Mouse (Mus musculus) limb, embryonic 11.5 days (tissue): ENCODE results near the gene Ankrd52. TPM values are rescaled to one million over a fixed set of nuclear protein-coding genes. Genes with fewer than 3 reads are reported as not detected.

Source experiments
- ATAC-seq: fragments of 200-750 bp; cut with Nextera tagmentation; 2 replicates; pipeline ENCODE4 v1.8.0; 2017; ENCODE audit warnings: low read depth; ENCODE audit not compliant: insufficient number of reproducible peaks, low FRiP score, low TSS enrichment
- DNase-seq: peaks from one replicate; pipeline ENCODE4 v3.0.0-alpha.2; 2015; ENCODE audit warnings: low spot score
- H3K27ac ChIP-seq: fragments of 300-500 bp; sonication (generic); replicated peaks from 2 replicates; pipeline ENCODE4 v1.5.1; 2014; ENCODE audit warnings: low read depth, mild to moderate bottlenecking, low read length
- H3K27me3 ChIP-seq: fragments of 300-500 bp; sonication (generic); 2 replicates; pipeline ENCODE4 v1.6.1; 2014; ENCODE audit warnings: mild to moderate bottlenecking, low read length, mixed read lengths; ENCODE audit not compliant: control insufficient read depth, insufficient read depth
- H3K36me3 ChIP-seq: fragments of 300-500 bp; sonication (generic); 2 replicates; pipeline ENCODE4 v1.6.1; 2014; ENCODE audit warnings: mild to moderate bottlenecking, low read length, moderate library complexity, mixed read lengths; ENCODE audit not compliant: control insufficient read depth, insufficient read depth
- H3K4me1 ChIP-seq: fragments of 300-500 bp; sonication (generic); 2 replicates; pipeline ENCODE4 v1.6.1; 2014; ENCODE audit warnings: low read length, mixed read lengths; ENCODE audit not compliant: control insufficient read depth, insufficient read depth
- H3K4me2 ChIP-seq: fragments of 300-500 bp; sonication (generic); 2 replicates; pipeline ENCODE4 v1.6.1; 2014; ENCODE audit warnings: low read depth, mild to moderate bottlenecking, moderate library complexity; ENCODE audit not compliant: severe bottlenecking
- H3K4me3 ChIP-seq: fragments of 300-500 bp; sonication (generic); 2 replicates; pipeline ENCODE4 v1.5.1; 2014; ENCODE audit warnings: low read depth, low read length
- H3K9ac ChIP-seq: fragments of 300-500 bp; sonication (generic); 2 replicates; pipeline ENCODE4 v1.6.1; 2014; ENCODE audit warnings: mild to moderate bottlenecking, low read length
- H3K9me3 ChIP-seq: fragments of 300-500 bp; sonication (generic); 2 replicates; pipeline ENCODE4 v1.6.1; 2016; ENCODE audit warnings: low read length; ENCODE audit not compliant: control insufficient read depth
- WGBS: fragments of 180-500 bp; shearing (Covaris S2); extraction: QIAGEN DNeasy Blood & Tissue Kit; methylation state at CpG from one replicate; pipeline ENCODE4 v1.1.7; 2014; 5-methylcytosine and 5-hydroxymethylcytosine counted together
- polyA plus RNA-seq: library from polyadenylated mRNA; unstranded; fragments of >200 nt; fragmentation: Nextera tagmentation; extraction: Ambion mirVana; gene quantifications from 2 replicates; pipeline ENCODE4 v1.2.1, GENCODE M21; 2014

Gene Ankrd52
- polyA plus RNA-seq, 1 experiment from 2014 or later, result 12.0 TPM

GRCm38 (mm10) chr10:128338415-128338814 is 38.5 kb upstream of the Ankrd52 start:
- DNase-seq (no peak), ATAC-seq (no peak)
- H3K4me3 ChIP-seq, result peak overlapping the region; percentile 77
- 25% methylated on average over 5 of the region's 5 CpGs for WGBS
- peak overlapping the region; percentile 60 for H3K27ac ChIP-seq
- no peaks in the 10 kb centered on the region for H3K36me3 ChIP-seq
- H3K4me1 ChIP-seq, result peaks cover 9% of the 10 kb centered on the region
- H3K4me2 ChIP-seq, result peak overlapping the region; percentile 83
- H3K9ac ChIP-seq, result peak overlapping the region; percentile 68
- H3K9me3 ChIP-seq, result no peaks in the 10 kb centered on the region
- H3K27me3 ChIP-seq, result no peaks in the 10 kb centered on the region

DNA sequence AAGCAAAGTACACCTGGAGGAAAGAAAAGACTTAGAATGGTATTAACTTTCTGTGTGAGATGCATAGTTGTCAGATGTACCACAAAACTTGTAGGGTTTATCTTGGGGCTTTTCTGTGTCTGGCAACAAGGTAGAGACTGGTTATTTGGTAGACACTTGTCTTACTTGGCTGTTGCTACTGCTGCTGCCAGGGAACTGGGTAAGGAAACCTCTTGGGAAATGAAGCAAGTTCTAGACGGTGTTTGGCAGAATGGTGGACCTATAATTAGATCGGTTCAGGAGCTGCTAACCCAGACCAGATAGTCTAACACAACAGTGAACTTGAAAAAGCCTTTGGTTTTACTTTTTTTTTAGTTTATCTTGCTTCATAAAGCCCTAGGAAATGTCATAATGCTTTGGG is 38.0 kb upstream of the Ankrd52 start:
- peak overlapping the region; percentile 77 for H3K4me3 ChIP-seq
- ATAC-seq (no peak), DNase-seq (no peak)
- H3K9ac ChIP-seq, result no peak overlapping the region
- H3K27ac ChIP-seq, result no peak overlapping the region
- no peaks in the 10 kb centered on the region for H3K27me3 ChIP-seq
- H3K36me3 ChIP-seq, result no peaks in the 10 kb centered on the region
- H3K4me1 ChIP-seq, result peaks cover 9% of the 10 kb centered on the region
- H3K4me2 ChIP-seq, result peak overlapping the region; percentile 83
- 92% methylated on average over 2 of the region's 2 CpGs for WGBS
- H3K9me3 ChIP-seq, result no peaks in the 10 kb centered on the region

- Histone ChIP-seq H3K4me2 (no peak overlapping the region), H3K4me3 (no peak overlapping the region), H3K4me1 (peaks cover 9% of the 10 kb centered on the region), H3K27ac (no peak overlapping the region), H3K27me3 (no peaks in the 10 kb centered on the region), H3K9me3 (no peaks in the 10 kb centered on the region), H3K9ac (no peak overlapping the region), H3K36me3 (no peaks in the 10 kb centered on the region)
- DNase-seq, result no peak
- 85% methylated on average over 2 of the region's 2 CpGs for WGBS
- ATAC-seq, result no peak
These were observed 36.7 kb upstream of the Ankrd52 start for GRCm38 (mm10) chr10:128340257-128340656.

GRCm38 (mm10) chr10:128343436-128343835 is 33.5 kb upstream of the Ankrd52 start:
- no peaks in the 10 kb centered on the region for H3K36me3 ChIP-seq
- 87% methylated on average over 1 of the region's 1 CpGs for WGBS
- H3K4me1 ChIP-seq, result peaks cover 7% of the 10 kb centered on the region
- ATAC-seq, result no peak
- no peak overlapping the region for H3K4me3 ChIP-seq
- H3K4me2 ChIP-seq, result no peak overlapping the region
- no peaks in the 10 kb centered on the region for H3K9me3 ChIP-seq
- no peak overlapping the region; the same call in 1 of the 2 replicates for H3K27ac ChIP-seq
- DNase-seq, result no peak
- H3K9ac ChIP-seq, result no peak overlapping the region
- no peaks in the 10 kb centered on the region for H3K27me3 ChIP-seq

- no peak overlapping the region for H3K4me3 ChIP-seq
- H3K9ac ChIP-seq, result no peak overlapping the region
- ATAC-seq (no peak), DNase-seq (no peak)
- H3K36me3 ChIP-seq, result no peaks in the 10 kb centered on the region
- 77% methylated on average over 7 of the region's 7 CpGs for WGBS
- H3K4me2 ChIP-seq, result no peak overlapping the region
- H3K9me3 ChIP-seq, result no peaks in the 10 kb centered on the region
- no peak overlapping the region for H3K27ac ChIP-seq
- H3K4me1 ChIP-seq, result no peaks in the 10 kb centered on the region; the same call in 1 of the 2 replicates
- no peaks in the 10 kb centered on the region for H3K27me3 ChIP-seq
These were observed 32.2 kb upstream of the Ankrd52 start for GRCm38 (mm10) chr10:128344568-128345275.

DNA sequence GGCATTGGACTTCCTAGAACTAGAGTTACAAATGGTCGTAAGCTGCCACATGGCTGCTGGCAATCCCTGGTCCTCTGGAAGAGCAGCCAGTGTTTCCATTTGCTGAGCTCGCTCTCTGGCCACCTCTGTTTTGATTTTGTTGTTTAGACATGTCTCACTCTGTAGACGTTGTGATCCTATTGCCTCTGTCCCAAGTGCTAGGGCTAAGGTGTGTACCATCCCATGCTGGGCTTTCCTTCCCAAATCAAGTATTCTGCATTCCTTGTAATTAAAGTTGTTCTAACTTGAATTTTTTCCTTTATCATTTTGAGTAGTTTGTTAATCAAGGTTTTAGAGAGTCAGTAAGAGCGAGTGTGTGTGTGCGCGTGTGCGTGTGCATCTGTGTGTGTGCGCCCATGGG is 29.4 kb upstream of the Ankrd52 start:
- Histone ChIP-seq H3K36me3 (peaks cover 11% of the 10 kb centered on the region), H3K27ac (no peak overlapping the region), H3K4me1 (no peaks in the 10 kb centered on the region; the same call in 1 of the 2 replicates), H3K4me3 (no peak overlapping the region), H3K9me3 (no peaks in the 10 kb centered on the region), H3K4me2 (no peak overlapping the region), H3K27me3 (no peaks in the 10 kb centered on the region), H3K9ac (no peak overlapping the region)
- no peak for DNase-seq
- 88% methylated on average over 8 of the region's 8 CpGs for WGBS
- ATAC-seq, result no peak

- Histone ChIP-seq H3K4me1 (no peaks in the 10 kb centered on the region), H3K4me2 (no peak overlapping the region), H3K27me3 (no peaks in the 10 kb centered on the region), H3K27ac (no peak overlapping the region), H3K9ac (no peak overlapping the region), H3K36me3 (peaks cover 33% of the 10 kb centered on the region), H3K4me3 (no peak overlapping the region), H3K9me3 (no peaks in the 10 kb centered on the region)
- ATAC-seq (no peak), DNase-seq (peak; percentile 52)
- 61% methylated on average over 2 of the region's 2 CpGs for WGBS
These were observed 18.1 kb upstream of the Ankrd52 start for GRCm38 (mm10) chr10:128358796-128359195.

- ATAC-seq (no peak), DNase-seq (no peak)
- no peaks in the 10 kb centered on the region for H3K9me3 ChIP-seq
- H3K9ac ChIP-seq, result no peak overlapping the region
- no peak overlapping the region for H3K27ac ChIP-seq
- no peak overlapping the region for H3K4me3 ChIP-seq
- 92% methylated on average over 6 of the region's 6 CpGs for WGBS
- no peaks in the 10 kb centered on the region for H3K27me3 ChIP-seq
- H3K4me1 ChIP-seq, result no peaks in the 10 kb centered on the region
- H3K36me3 ChIP-seq, result peaks cover 32% of the 10 kb centered on the region
- H3K4me2 ChIP-seq, result no peak overlapping the region
These were observed 17.7 kb upstream of the Ankrd52 start for GRCm38 (mm10) chr10:128359226-128359625.

GRCm38 (mm10) chr10:128361836-128362235 is 15.1 kb upstream of the Ankrd52 start:
- H3K27me3 ChIP-seq, result no peaks in the 10 kb centered on the region
- 92% methylated on average over 6 of the region's 6 CpGs for WGBS
- ATAC-seq (no peak), DNase-seq (no peak)
- H3K27ac ChIP-seq, result no peak overlapping the region
- no peaks in the 10 kb centered on the region for H3K9me3 ChIP-seq
- H3K4me2 ChIP-seq, result no peak overlapping the region
- H3K9ac ChIP-seq, result no peak overlapping the region
- H3K4me3 ChIP-seq, result no peak overlapping the region
- H3K36me3 ChIP-seq, result peaks cover 28% of the 10 kb centered on the region
- H3K4me1 ChIP-seq, result no peaks in the 10 kb centered on the region
